Mouse (Mus musculus) T-helper 17 cell (primary cell): ENCODE measurements at regions not wholly inside any gene's neighbourhood (a gene's known extent, or its start where the extent isn't known, plus 50 kb on each side); places are given as distances from the start of the nearest gene placed in this dataset.

Source experiments
- in situ Hi-C, 2 experiments: fragments of 300-600 bp; cut with MboI, MseI; formaldehyde crosslinking; loops; 1 replicate in 1 of 2; 2 replicates in 1 of 2; pipeline ENCODE4 v1.15.1; 2025; ENCODE audit warnings: high pct_unique_total_duplicates in 2 of 2

DNA sequence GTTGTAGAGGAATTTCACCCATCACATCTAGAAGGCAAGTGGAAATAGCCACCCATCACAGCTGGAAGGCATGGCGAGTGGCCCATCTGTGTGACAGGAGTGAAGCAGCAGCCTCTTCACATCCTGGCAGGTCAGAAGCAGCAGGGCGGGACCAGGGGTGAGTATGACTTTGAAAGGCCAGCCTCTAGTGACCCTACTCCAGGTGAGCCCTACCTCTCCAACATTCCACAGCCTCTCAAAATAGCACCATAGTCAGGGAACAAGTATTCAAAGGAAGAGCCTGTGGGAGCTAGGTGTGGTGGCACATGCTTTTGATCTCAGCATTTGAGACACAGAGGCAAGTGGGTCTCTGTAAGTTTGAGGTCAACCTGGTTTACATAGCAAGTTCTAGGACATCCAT, 284.9 kb downstream of the Hhipl2 start:
- in situ Hi-C loops = no loop called here

DNA sequence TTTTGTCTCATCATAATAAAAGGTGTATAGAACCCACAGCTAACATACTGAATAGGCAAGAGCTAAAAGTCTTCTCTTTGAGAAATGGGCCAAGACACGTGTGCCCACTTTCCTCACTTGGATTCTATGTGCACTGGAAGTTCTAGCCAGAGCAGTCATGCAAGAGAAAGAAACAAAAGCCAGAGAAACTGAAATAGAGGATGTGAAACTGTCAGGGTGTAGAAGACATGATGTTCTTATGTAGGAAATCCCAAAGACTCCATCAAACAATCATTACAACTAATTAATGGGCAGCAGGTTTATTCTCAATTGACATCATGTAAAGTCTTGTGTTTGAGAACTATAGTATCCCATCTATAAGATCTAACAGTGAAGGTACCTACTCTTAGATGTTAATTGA, 294.9 kb downstream of the Hhipl2 start:
- in situ Hi-C loops = no loop called here

DNA sequence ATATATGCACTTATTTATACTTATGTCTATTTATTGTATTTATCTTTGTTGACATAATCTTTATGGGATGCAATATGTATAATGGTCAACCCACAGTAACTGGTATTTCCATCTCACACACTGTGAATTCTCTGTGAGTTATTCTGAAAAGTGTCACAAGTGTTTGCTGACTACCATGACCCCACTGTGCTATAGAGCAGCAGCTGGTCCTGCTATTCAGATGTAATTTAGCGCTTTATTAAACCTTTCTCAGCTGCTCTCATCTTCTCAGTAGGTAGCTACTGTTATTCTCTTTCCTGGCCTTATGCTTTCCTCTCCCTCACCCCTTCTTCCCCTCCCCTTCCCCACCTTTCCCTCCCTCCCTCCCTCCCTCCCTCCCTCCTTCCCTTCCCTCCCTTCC, 296.0 kb upstream of the Dusp10 start:
- in situ Hi-C loops = no loop called here

DNA sequence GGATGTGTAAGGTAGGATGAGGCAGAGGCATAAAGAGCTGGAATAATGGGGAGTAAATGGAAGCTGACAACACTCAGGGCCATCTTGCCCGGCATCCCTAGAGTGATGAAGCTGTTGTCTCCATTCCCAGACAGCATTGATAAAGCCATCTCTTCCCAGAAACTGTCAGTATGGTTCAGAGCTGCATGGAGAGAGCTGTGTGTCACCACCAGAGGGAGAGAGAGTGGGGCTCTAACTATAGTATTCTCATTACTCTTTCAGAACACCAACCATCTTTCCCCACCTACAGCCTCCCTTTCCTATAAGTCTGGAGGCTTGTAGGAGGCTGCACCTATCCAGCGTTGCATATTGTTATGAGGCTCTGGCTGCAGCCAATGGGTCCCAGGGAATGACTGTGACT, 264.0 kb upstream of the Dusp10 start:
- in situ Hi-C loops = no loop called here

DNA sequence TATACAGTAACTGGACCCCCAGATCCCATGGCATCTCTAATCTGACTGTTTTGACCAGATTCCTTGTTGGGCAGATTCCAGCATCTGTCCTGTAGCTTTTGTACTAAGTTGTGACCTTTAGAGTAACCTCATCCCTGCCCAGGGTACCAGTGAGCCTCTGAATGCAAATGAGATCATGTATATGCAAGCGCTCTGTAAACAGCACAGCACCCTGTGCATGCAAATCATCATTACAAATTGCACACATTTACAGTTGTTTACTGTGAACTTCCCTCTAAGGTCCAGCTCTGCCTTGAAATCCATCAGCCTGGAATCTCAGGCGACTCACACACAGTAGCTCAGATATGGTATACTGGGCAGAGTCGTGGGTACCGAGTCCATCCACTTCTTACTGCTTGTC, 258.6 kb upstream of the Dusp10 start:
- in situ Hi-C loops = no loop called here

DNA sequence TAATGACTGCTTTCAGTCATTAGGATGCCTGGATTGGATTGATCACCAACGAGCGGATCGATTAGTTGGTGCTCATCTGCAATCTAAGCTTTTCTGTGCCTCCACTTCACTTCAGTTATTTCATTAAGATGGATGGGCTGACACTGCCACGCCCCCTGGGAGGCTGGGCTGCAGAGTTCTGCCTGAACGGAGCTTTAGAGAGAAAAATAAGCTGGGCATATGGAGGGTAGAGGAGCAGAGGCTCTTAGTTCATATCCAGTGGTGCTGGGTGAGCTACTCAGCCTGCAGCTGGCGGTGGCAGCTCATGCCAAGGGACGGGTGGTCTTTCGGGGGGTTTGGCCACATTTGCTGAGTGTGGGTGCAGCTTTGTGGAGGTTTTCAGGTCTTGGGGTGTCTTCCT, 256.4 kb upstream of the Dusp10 start:
- in situ Hi-C loops = no loop called here

DNA sequence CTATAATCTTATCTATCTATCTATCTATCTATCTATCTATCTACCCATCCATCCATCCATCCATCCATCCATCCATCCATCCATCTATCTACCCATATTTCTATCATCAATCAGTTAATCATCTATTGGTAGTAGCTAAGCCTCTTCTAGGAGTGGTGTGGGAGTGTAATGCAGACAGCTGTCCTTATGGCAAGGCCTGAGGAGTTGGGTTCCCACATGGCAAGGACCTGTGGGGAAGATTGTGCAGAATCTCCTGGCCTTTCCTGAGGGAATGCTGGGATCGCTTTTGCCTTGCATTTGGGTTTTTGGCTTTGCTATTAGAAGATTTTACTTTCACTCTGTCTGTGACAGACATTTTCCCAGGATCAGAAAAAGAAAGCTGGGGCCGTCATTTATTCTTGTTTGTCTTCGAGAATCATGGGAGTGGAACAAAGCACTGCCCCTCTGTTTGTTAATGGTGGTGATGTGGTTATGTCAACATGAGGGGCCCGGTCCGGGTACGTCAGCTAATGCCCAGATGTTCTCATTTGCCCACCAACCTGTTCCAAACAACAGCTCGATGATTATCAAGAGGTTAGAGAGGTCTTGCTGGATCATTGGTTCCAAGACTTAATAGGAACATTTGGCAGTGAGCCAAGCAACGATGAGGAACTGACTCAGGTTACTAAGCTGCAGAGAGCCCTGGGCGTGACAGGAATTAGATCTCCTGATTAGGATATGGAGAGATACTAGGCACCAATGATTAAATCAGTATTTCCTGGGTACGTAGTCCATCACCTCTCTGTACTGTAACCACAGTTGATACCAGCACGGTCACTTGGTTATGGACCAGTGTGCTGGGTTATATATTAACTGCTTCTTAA, 249.0 kb upstream of the Dusp10 start:
- in situ Hi-C loops = no loop called here

DNA sequence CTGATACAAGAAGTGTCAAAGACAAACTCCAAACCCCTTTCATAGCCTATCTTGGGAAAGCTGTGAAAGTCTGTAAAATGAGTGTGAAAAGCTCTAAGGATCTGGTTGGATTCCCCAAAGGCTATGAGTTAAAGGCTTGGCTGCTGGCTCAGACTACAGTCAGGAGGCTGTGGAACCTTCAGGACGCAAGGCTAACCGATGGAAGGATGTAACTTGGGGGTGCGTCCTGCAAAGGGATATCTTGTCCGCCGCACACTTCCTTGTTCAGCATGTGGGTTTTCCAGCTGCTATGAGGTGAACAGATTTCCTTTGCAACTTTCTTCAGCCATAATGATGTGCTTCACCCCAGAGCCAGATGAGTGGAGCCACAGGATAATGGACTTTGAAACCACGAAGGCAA, 240.3 kb upstream of the Dusp10 start:
- in situ Hi-C loops = no loop called here

DNA sequence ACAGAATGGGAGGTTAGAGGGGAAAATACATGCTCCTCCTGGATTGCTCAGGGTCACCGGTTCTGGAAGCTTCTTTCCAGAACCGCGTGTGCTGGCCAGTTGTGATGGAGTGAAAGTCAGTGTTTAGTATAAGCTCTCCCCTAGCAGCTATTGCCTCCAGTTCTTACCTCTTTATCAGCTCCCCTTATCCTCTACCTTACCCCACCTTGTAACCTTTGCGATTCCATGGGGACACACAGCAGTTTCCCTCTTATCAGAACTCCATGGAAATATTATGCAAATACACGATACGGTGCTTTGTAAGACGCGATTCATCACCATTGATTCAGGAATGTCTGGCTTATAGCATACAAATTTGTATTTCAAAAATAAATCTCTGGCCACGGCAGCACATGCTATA, 232.9 kb upstream of the Dusp10 start:
- in situ Hi-C loops = no loop called here

DNA sequence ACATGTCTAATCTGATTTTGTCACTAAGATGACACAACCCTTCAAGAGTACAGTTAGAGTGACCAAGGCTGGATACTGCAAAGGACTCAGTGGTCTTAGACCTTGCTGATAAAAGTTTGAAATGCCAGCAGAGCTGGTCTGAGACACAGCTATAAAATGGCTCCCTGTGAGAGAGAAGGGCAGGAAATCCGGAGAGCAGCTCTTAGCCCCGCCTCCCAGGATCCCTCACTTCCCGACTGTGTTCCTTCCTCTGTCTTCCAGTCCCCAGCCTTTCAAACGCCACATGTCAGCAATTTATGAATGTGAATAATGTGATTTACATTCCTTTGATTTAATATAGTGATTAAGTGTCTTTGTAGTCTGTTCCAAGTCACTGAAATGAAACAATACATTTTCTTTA, 232.3 kb upstream of the Dusp10 start:
- in situ Hi-C loops = no loop called here

DNA sequence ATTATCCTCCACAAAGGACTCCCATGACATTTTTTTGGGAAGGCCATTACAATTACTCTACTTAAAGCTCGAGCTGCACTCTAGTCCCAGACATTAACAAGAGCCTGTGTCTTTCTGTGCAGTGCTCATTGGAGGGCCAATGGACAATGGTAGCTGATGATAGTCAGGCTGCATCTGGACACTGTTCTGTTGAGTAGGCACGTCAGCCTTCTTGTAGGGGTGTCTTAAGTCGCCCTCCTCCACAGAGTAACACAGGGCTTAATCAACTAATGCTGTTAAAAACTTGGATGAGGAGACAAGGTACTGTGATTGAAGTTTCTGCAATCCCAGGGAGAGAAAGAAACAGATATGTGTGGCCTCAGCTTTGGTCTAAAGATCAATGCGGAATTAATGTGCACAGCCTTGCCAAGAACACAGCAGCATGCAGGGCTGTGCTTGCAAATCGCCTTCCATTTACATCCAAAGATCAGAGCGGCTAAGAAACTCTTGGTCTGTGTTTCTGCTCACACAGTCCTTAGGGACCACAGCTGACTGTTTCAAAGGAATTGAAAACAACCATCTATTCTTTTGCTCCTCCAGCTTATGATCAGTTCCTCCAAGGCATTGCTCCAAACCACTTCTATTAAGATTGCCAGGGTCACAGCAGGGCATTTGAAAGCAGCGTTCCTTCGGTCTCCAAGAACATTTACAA, 229.5 kb upstream of the Dusp10 start:
- in situ Hi-C loops = no loop called here

DNA sequence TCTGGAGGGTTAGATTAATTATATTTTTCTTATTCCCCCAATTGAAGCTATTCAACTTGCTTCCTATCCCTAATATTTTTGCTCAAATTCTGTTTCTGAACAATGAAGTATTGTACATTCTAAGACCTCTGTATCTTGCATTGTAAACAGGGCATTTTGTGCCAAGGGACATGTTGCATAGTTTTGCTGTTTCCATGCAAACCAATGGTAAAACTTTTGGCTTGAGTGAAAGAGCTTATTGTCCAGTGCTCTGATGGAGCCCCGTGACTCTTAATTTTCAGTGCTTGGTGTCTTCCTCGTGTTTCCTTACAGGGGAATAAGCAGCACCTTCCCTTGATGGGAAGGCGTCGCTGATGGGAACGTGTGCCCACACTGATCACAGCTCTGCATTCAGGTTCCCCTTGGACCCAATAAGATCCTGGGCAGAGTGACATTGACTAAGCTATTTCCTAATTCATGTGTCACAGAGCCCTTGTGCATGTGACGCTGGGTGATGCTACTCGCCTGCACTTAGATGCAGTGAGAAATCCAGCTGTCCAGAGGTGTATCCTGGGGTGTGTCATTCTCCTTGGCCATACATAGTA, 220.8 kb upstream of the Dusp10 start:
- in situ Hi-C loops = no loop called here

DNA sequence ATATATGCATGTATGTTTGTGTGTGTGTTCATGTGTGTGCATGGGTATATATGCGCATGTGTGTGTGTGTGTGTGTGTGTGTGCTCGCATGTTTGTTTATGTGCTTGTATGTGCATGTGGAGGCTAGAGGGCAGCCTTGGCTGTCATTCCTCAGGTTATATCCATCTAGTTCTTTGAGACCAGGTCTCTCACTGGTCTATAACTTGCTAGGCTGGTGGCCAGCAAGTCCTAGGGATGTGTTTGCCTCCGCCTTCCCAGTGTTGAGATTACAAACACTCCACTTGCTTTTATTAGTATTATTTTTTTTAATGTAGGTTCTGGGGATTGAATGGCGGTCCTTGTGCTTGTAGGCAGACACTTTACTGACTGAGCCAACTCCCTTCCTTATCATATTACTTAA, 219.8 kb upstream of the Dusp10 start:
- in situ Hi-C loops = no loop called here

DNA sequence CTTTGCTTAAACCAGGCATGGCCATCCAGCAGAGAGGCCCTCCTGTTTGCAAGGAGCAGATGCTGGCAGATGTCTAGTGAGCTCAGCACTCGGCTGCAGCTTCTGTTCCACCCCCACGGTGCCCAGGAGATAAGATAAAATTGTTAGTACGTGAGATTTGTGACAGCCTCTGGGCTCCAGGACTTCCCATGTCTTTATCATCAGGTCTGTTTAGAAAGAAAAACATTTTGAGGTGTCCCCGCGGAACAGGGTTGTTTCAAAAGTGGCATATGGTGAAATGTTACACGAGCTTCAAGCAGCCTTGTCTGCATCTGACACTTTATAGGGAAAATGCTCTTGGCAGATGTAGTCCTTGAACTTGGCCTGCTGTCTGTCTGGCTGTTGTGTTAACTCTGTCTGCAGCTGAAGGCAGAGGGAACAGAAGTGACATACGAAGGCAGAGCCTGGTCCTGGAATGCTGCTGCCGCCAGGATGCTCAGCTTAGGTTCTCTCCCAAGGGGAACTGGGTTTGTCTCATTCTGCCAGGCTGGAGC, 219.1 kb upstream of the Dusp10 start:
- in situ Hi-C loops = no loop called here

DNA sequence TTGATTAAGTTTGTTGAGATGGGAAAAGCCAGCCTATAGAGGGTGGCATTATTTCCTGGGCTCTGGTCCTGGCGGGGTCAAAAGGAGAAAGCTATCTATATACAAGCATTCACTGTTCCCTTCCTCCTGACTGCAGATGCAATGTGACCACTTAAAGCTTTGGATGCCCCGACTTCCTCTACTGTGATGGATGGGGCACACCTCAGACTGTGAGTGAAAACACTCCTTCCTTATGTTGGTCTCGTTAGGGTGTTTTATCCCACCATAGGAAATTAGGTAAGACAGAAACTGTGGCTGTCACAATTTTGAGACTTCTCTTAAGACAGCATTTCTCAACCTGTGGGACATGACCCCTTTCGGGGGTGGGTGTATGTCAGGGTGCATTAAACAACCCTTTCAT, 210.8 kb upstream of the Dusp10 start:
- in situ Hi-C loops = no loop called here

DNA sequence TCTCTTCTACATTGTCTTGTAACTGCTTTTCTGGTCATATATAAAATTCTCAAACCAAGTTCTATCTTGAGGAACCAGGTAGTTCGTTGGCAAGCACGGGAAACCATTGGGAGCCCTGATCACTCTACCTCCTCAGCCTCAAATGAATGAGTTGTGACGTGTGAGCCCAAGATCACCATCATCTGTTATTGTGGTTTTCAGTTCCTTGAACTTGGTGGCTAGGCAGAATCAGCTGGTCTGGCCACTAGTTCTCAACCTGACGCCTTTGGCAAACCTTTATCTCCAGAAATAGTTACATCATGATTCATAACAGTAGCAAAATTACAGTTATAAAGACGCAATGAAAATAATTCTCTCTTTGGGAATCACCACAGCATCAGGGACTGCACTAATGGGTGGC, 209.7 kb upstream of the Dusp10 start:
- in situ Hi-C loops = no loop called here

DNA sequence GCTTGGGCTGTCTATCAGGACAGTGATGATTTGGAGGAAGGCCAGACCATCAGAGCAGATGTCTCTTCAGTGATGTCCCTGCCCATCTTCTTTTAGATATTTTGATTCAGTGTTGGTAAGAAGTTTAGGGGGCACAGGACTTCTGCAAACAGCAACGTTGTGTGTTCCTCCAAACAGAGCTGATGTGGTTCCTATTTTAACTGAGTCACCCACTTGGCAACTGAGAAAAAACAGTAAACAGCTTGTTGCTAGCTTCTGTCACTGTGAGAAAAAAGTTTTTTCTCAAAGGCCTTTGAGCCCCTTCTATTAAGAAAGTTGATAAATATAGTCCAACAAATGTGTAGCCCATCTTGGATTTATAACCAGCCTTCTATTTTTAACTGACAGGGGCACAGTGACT, 209.3 kb upstream of the Dusp10 start:
- in situ Hi-C loops = no loop called here

DNA sequence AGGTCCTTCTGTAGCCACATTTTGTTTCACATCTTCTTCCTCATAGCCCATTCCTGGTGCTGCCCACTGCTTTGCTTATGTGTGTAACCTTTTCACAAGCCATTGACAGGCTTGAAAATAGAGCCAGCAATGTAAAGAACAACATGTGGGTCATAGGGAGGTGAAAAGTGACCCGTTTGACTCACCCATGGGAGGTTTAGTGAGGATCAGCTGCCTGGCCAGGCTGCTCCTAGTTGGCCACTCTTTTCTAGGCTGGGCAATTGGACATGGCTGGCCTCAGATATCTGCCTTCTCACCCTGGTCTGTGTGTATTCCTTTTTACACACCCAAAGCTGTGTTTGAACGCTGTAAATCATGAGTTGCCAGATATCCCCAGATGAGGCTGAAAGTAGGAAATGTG, 208.8 kb upstream of the Dusp10 start:
- in situ Hi-C loops = no loop called here

DNA sequence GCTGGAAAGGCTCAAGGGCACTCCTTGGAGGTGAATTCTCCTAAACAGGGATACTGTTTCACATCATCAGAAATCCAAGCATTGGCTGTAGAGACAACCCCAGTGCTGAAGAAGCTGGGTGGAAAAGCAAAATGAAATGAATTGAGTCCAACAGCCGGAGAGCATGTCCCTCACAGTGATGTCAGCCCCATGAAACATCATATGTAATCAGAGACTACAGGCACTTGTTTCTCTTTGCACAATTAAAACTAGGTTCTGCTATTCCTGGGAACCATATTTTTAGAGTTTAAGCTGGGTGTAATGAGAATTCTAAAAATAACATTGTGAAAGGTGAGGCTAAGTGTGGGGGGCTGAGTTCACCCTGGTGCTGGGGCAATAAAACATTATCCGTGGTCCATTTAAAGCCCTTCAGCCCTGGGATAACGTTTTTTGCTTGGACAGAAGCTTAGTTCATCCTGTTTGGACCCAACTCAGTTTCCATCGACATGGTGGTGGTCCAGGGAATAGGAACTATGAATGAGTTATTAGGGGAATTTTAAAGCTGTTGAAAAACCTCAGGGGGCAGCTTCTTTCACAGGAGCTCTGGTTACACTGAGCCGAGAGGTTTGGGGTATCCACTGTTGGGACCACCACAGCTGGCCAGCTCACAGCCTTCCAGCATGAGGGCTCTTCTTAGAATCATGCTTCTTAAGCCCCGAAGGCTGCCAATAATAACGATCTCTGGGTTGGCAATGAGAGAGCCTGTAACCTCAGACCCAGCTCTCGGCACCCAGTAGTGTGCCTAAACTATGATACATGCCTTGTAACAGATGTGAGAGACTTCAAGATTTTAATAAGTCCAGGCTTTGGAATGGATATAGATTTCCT, 206.0 kb upstream of the Dusp10 start:
- in situ Hi-C loops = no loop called here

DNA sequence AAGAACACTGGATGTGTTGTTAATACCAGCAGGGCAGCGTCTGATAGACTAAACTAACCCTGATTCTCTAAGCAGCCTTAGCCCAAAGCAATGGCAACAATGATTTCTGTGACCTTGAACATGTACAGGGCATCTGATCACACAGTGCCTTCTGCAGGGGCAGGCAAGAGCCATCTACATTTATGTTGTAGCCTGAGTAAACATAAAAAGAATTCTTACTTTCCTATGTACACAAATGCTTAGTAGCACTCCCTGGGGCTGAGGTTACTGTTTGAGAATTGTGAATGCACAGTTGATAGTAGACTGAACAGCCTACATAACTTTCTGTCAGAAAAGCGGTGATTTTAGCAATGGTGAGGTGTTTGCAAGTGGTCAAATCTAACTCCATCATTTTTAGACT, 204.9 kb upstream of the Dusp10 start:
- in situ Hi-C loops = no loop called here

DNA sequence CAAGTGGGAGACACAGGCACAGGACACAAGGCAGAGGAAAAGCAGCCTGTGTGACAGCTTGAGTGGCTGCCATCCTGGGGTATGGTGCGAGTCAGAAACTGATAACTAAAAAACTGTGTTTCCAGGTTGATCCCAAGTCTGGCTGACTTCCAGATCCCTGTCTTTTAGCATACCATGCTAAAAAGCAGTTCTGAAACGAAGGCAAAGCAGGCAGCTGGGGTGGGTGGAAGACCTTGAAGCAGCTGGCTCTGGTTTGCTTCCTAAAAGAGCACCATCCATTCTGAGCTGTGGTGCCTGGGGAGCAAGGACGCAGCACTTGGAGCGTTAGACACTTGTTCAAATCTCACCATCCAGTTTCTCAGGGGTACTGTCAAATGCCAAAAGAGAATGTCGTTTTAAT, 192.5 kb upstream of the Dusp10 start:
- in situ Hi-C loops = no loop called here

DNA sequence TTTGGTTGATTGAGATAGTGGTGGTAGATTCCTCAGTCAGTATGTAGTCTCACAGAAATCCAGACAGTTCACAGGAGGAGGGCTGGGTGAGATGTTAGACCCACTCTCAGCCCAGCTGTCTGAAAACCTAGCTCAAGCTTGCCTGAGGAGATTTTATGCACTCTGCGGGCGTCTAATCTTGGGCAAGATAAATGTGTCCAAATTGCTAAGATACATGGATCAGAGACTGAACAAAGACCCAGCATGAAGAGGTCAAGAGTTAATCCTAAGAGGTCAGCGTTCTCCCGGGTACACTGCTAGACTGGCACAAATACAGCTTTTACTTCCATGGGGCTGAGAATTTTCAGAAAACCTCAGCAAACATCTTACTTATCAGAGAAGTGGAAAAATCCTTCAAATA, 186.8 kb upstream of the Dusp10 start:
- in situ Hi-C loops = no loop called here
